Mouse (Mus musculus): ENCODE results near the gene Snx9. TPM values are rescaled to one million over a fixed set of nuclear protein-coding genes. Genes with fewer than 3 reads are reported as not detected.
A peak's percentile ranks its signal among the peaks of the same experiment; 100 is the strongest.

Snx9 gene
- total RNA-seq, 2 experiments from 2014 or later, result 15.5 to 16.7 TPM

DNA sequence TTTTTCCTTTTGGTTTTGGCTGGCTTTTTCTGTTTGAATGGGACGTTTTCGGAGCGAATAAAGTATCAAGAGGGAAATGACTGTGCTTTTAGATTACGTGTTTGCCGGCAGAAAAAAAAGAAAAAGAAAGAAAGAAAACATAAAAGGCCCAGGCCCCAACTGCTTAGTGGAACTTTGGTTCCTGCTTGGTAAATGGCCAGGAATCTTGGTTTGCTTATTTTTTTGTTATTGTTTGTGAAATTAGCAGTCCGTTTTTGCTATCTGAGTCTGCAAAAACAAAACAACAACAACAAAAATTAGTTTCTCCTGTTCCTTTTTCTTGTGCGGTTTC, 779 bp downstream of the Snx9 start:
- DNase-seq (ENCODE audit: low spot score in 2 of 2), result no peak

DNA sequence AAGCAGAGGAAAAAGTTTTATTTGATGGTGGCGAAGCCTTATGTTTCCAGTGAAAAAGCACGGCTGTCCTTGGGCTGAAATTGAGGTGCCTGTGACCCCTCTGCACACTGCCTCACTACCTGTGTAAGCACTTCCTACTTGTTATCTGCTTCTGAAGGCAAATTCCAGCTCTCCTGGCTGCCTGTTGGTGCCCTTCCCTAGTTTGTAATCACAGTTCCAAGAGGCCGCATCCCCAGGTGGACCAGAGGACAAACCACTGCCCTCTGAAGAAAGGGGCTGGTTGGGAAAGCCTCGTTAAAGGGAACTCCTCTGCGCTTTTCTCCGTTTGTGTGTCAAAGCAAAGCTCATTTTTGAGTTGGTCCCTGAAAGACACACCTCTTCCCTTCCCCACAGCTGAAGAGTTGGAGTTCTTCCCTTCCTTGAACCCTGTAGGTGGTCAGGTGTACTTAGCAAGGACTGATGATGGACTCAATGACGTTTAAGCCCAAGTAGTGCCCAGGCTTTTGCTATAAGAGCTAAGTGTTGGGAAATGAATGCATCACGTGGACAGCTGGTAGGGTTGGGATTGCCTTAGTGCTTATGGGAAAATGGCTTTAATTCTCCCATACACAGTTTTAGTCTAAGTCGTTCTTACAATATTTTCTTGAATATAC, 2.0 kb downstream of the Snx9 start:
- no peak for DNase-seq (ENCODE audit: low spot score in 2 of 2)

DNA sequence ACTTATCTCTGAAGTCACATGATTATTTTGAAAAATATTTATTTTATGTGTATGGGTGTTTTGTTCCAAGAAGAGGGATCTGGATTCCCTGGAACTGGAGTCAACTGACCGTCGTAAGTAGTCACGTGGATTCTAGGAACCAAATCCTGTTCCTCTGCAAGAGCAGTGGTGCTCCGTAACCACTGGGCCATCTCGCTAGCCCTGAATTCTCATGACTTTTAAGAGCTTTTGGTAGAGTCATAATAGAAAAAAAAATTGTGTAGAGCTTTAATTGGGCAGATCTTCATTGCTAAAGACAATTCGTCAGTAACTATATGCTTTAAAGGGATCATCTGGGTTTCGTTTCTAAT, 2.5 kb downstream of the Snx9 start:
- DNase-seq (ENCODE audit: low spot score in 2 of 2), result no peak

DNA sequence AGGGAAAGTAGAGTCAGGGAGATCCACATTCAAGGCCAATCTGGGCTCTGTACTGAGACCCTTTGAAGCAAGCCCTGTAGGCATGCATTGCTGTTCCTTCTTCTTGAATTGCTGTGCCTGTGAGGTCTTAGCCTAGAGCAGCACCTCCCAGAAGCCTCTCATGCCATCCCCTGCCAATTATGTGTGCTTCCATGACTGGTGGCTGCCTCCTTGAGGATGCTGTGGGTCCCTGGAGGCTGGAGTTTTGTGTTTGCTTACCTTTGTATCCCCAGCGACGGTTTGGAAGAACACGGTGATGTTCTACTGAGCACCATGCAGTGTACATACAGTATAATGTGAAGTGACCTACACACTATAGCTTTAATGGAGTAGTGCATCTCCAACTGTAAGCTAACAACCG, 4.2 kb downstream of the Snx9 start:
- no peak for DNase-seq (ENCODE audit: low spot score in 2 of 2)

GRCm38 (mm10) chr17:5846101-5846500, 5.0 kb downstream of the Snx9 start:
- DNase-seq (ENCODE audit: low spot score in 2 of 2), result no peak

GRCm38 (mm10) chr17:5848706-5849415, 7.7 kb downstream of the Snx9 start:
- DNase-seq (ENCODE audit: low spot score in 2 of 2), result no peak

- DNase-seq (ENCODE audit: low spot score in 2 of 2), result peak; percentile 58 to 61
Observed at GRCm38 (mm10) chr17:5849421-5849910, 8.3 kb downstream of the Snx9 start.

GRCm38 (mm10) chr17:5850031-5850430, 8.9 kb downstream of the Snx9 start:
- DNase-seq (ENCODE audit: low spot score in 2 of 2), result no peak

- DNase-seq (ENCODE audit: low spot score in 2 of 2), result no peak
Observed at GRCm38 (mm10) chr17:5850476-5850875, 9.3 kb downstream of the Snx9 start.

DNA sequence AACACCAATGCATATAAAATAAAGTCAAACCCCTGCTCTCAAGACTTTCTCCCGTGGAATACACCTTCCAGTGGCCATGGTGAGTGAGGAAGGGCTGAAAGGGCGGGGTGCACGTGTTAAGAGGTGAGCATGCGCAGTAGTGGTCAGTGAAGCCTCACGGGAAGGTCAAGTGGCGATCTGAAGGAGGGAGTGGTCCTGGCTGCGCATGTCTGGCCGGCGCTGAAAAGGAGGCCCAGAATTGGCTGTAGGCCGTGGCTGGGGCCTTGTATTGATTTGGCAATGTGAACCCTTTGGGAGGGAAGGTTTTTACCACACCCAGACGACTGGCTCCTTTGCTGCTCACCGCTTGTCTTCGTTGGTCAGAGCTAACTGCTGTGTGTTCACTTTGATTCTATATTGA, 12.8 kb downstream of the Snx9 start:
- DNase-seq (ENCODE audit: low spot score in 2 of 2), result no peak

GRCm38 (mm10) chr17:5855560-5855959, 14.4 kb downstream of the Snx9 start:
- no peak for DNase-seq (ENCODE audit: low spot score in 2 of 2)

DNA sequence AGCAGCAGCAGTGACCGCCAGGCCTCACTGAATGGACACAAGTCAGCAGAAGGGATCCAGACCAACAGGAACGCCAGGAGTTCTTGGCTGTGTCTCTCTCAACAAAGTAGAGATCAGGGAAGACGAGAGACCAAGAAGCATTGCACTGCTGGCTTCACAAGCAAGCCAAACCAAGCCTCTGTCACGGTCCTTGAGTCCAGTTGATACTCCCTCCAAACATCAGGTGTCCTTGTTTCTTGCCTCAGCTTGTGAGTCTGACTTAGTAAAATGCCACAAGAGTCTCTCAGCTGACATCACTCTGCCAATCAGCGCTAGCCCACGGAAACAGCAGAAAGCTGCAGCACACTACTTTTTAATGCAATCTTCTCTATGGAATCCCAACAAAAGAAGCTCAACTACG, 15.3 kb downstream of the Snx9 start:
- DNase-seq (ENCODE audit: low spot score in 2 of 2), result no peak

- no peak for DNase-seq (ENCODE audit: low spot score in 2 of 2)
Observed at GRCm38 (mm10) chr17:5857206-5857605, 16.1 kb downstream of the Snx9 start.

GRCm38 (mm10) chr17:5858209-5858608, 17.1 kb downstream of the Snx9 start:
- no peak for DNase-seq (ENCODE audit: low spot score in 2 of 2)

- no peak for DNase-seq (ENCODE audit: low spot score in 2 of 2)
Observed at GRCm38 (mm10) chr17:5862285-5862684, 21.2 kb downstream of the Snx9 start.

DNA sequence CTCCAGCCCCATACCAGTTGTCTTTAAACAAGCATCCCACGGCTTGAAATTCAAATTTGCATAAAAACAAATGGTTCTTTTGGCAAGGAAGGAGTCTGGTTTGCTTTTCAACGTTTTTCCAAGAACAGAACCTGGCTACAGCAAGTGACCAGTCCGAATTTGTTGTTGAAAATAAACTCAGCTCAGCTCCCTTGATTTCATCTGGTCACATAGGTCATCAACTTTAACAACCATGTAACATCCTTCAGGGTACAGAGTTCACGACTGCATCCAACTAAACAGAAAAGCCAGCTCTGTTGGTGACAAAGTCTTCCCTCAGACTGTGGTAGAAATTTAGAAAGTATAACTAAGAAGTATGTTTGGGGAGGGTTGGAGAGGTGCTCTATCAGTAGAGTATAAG, 21.7 kb downstream of the Snx9 start:
- no peak for DNase-seq (ENCODE audit: low spot score in 2 of 2)

DNA sequence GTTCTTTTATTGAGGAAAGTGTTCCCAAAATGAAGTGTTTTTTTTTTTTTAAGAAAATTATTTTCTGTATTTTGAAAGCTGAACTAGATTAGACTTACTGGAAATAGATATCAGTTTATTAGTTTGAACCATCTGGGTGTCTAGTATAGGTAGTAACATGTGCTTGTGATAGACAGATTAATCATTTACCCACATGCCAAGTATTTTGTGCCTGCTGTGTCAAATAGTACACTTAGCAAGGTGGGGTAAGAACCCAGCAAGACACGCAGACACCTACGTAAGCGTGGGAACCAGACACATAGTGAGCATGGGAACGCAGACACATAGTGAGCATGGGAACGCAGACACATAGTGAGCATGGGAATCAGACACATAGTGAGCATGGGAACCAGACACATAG, 22.6 kb downstream of the Snx9 start:
- no peak for DNase-seq (ENCODE audit: low spot score in 2 of 2)

GRCm38 (mm10) chr17:5867456-5867855, 26.3 kb downstream of the Snx9 start:
- peak; percentile 23 to 38 for DNase-seq (ENCODE audit: low spot score in 2 of 2)

DNA sequence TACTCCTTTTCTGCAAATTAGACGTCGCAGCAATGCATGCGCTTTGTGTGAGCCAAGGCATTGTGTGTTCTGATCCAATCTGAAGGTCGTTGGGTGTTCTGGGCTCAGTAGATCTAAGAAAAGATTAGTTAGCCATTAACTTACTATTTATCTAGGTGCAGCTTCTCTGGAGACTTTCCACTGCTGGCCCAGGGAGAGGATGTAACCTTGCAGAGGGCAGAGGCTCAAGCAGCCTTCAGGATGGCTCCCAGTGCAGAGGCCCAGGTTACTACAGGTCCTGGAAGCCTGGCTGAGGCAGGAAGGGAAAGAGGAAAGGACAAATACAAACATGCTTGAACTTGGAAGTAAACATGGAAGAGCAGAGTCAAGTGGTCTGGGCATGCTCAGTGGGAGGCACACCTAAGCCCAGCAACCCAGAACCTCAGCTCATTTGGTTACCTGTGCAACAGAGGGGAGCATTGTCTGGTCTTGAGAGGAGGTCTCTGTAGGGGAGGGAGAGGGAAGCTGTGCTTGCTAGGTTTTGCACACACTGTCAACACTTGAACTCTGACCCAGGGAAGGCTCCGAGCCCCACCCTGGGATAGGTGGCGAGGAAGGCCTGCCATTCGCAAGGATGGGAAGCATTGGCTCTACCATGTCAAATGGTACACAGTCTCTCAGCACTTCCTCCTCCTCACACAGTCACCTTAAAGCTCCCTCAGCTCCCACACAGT, 27.3 kb downstream of the Snx9 start:
- DNase-seq (ENCODE audit: low spot score in 2 of 2), result no peak

DNA sequence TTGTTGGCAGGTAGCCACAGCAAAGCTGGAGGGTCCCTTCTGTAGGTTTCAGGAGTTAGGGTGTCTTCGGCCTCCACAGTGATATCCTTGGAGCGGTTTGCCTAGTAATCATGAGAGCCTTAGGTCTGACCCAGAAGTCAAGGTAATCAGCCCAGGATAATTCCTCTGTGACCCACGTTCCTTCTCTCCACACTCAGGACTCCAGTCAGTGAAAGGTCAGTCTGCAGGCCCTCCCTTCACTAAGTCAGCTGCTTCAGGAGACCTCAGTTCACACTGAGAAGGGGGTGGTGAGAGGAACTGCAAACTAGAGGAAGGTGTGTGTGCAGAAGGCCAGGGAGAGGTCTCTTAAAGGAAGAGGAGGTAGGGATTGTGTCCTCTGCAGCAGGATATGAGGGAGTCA, 28.3 kb downstream of the Snx9 start:
- DNase-seq (ENCODE audit: low spot score in 2 of 2), result no peak

DNA sequence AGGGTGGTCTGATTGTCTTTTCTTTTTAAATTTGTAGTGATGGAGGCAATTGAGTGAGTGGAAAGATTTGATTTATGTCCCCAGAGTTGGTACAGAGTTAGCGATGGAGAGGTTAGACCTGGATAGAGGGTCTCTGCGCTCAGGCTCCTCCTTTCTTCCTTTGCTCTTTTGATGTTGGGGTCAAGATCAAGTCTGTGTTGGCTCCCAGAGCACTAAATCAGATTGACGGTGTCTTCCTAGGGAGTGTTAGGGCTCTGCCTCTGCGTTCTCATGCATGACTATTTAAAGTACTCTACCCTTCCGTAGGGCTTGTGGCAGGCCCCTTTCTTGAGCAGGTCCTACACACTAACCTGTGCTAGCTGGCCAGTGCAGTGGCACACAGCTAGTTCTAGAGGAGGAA, 28.9 kb downstream of the Snx9 start:
- no peak for DNase-seq (ENCODE audit: low spot score in 2 of 2)

DNA sequence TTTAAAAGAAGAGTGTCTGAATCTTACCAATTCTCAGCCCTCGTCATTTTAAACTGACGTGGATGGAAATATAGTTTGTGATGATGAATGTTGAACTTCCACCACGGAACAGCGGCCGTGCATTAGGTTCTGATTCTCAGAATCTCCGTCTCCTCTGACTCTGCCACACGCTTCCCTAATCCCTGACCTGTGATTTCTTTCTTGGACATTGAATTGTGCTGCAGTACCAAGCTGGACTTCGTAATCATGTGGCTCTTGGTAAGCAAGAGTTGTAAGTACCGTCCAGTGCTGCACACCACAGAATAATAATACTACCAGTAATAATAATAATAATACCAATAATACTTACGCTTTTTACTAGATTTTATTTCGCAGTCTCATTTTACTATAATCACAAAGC, 29.6 kb downstream of the Snx9 start:
- DNase-seq (ENCODE audit: low spot score in 2 of 2), result no peak

DNA sequence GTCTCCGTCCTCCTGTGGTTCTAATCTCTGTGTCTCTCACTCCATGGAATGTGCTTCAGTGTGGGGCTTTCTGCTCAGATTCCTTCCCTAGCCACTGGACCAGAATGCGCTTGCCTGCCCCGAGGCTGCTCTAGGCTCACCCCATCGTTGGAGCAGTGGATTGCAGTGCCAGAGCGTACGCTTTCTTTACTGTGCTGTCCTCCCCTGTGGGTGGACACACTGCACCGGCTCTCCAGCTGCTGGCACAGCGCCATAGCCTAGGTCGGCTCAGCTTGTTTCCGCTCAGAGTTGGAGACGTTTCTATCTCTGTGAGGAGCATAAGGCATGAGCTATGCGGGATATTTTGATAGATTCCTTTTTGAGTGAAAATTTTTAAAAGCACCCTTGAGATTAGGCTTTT, 31.4 kb downstream of the Snx9 start:
- peak; percentile 43 to 50 for DNase-seq (ENCODE audit: low spot score in 2 of 2)
